Mouse (Mus musculus) heart, postnatal 0 days (tissue): Measurements from ENCODE around the gene D2hgdh.

Experiments
- CTCF ChIP-seq: IDR thresholded peaks from 2 replicates; pipeline ENCODE4 v1.5.1; 2016; ENCODE audit warnings: antibody characterized with exemption, control low read depth, low read depth
- EP300 ChIP-seq: IDR thresholded peaks from 2 replicates; pipeline ENCODE4 v1.6.1; 2016; ENCODE audit warnings: antibody characterized with exemption, low read depth

DNA sequence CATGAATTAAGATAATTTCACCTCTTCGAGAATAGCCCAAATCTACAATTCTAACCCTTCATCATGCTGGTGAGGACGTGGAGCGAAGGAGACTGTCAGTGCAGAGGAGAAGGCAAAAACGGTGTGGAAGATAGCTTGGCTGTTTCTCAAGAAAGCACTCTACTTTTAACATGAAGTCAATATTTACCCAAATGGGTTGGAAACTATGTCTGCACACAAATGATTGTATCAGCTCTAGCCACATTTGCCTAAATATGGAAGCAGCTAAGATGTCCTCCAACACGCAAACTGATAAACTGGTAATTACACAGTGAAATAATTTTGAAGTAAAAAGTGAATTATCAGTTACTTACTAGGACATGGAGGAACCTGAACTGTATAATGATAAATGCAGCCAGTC is 21.9 kb upstream of the D2hgdh start:
- no peak for TF ChIP-seq CTCF
- no peak for TF ChIP-seq EP300
